Mouse (Mus musculus) neural tube, embryonic 13.5 days (tissue): ENCODE measurements around the gene Myo1h. TPM values are rescaled to one million over a fixed set of nuclear protein-coding genes. Genes with fewer than 3 reads are reported as not detected.

Source experiments
- ATAC-seq: fragments of 200-750 bp; cut with Nextera tagmentation; 2 replicates; pipeline ENCODE4 v1.8.0; 2017; ENCODE audit warnings: low read depth, mild to moderate bottlenecking, moderate TSS enrichment, moderate library complexity
- H3K27ac ChIP-seq: fragments of 300-500 bp; sonication (generic); replicated peaks from 2 replicates; pipeline ENCODE4 v1.5.1; 2015; ENCODE audit warnings: moderate library complexity, mild to moderate bottlenecking, inconsistent platforms
- H3K27me3 ChIP-seq: fragments of 300-500 bp; sonication (generic); 2 replicates; pipeline ENCODE4 v1.6.1; 2015; ENCODE audit warnings: mild to moderate bottlenecking, inconsistent platforms
- H3K36me3 ChIP-seq: fragments of 300-500 bp; sonication (generic); 2 replicates; pipeline ENCODE4 v1.6.1; 2015; ENCODE audit warnings: mild to moderate bottlenecking, inconsistent platforms
- H3K4me1 ChIP-seq: fragments of 300-500 bp; sonication (generic); replicated peaks from 2 replicates; pipeline ENCODE4 v1.6.1; 2015; ENCODE audit warnings: inconsistent platforms
- H3K4me2 ChIP-seq: fragments of 300-500 bp; sonication (generic); 2 replicates; pipeline ENCODE4 v1.6.1; 2015; ENCODE audit warnings: inconsistent platforms, mild to moderate bottlenecking, moderate library complexity
- H3K4me3 ChIP-seq: fragments of 300-500 bp; sonication (generic); 2 replicates; pipeline ENCODE4 v1.5.1; 2015; ENCODE audit warnings: mild to moderate bottlenecking, inconsistent platforms
- H3K9ac ChIP-seq: fragments of 300-500 bp; sonication (generic); 2 replicates; pipeline ENCODE4 v1.6.1; 2015; ENCODE audit warnings: moderate library complexity, mild to moderate bottlenecking, inconsistent platforms
- H3K9me3 ChIP-seq: fragments of 300-500 bp; sonication (generic); 2 replicates; pipeline ENCODE4 v1.6.1; 2016; ENCODE audit warnings: inconsistent platforms
- WGBS: fragments of 180-500 bp; shearing (Covaris S2); methylation state at CpG from one replicate; pipeline ENCODE4 v1.1.7; 2015; 5-methylcytosine and 5-hydroxymethylcytosine counted together
- polyA plus RNA-seq: library from polyadenylated mRNA; unstranded; fragments of >200 nt; fragmentation: Nextera tagmentation; extraction: Ambion mirVana; gene quantifications from 2 replicates; pipeline ENCODE4 v1.2.1, GENCODE M21; 2015

Gene Myo1h
- polyA plus RNA-seq, 1 experiment from 2014 or later, result 0.38 TPM

GRCm38 (mm10) chr5:114343612-114344011, 54.6 kb downstream of the Myo1h start:
- Histone ChIP-seq H3K9ac (no peak overlapping the region), H3K27ac (no peak overlapping the region), H3K27me3 (no peaks in the 10 kb centered on the region; the same call in 1 of the 2 replicates), H3K4me3 (no peak overlapping the region), H3K9me3 (no peaks in the 10 kb centered on the region), H3K4me2 (no peak overlapping the region), H3K4me1 (no peaks in the 10 kb centered on the region), H3K36me3 (no peaks in the 10 kb centered on the region)
- ATAC-seq, result no peak
- 85% methylated on average over 7 of the region's 7 CpGs for WGBS

GRCm38 (mm10) chr5:114345538-114345937, 56.6 kb downstream of the Myo1h start:
- 60% methylated on average over 3 of the region's 3 CpGs for WGBS
- Histone ChIP-seq H3K4me2 (no peak overlapping the region), H3K9me3 (no peaks in the 10 kb centered on the region), H3K4me3 (no peak overlapping the region), H3K27ac (no peak overlapping the region), H3K4me1 (no peaks in the 10 kb centered on the region), H3K36me3 (no peaks in the 10 kb centered on the region), H3K27me3 (no peaks in the 10 kb centered on the region; the same call in 1 of the 2 replicates), H3K9ac (no peak overlapping the region)
- no peak for ATAC-seq

- Histone ChIP-seq H3K27ac (no peak overlapping the region), H3K27me3 (no peaks in the 10 kb centered on the region), H3K9me3 (no peaks in the 10 kb centered on the region), H3K4me3 (no peak overlapping the region), H3K4me2 (no peak overlapping the region), H3K36me3 (no peaks in the 10 kb centered on the region), H3K4me1 (no peaks in the 10 kb centered on the region), H3K9ac (no peak overlapping the region)
- no peak for ATAC-seq
- WGBS, result 81% methylated on average over 10 of the region's 10 CpGs
Observed at GRCm38 (mm10) chr5:114347005-114347404, 58.0 kb downstream of the Myo1h start.

- Histone ChIP-seq H3K9me3 (no peaks in the 10 kb centered on the region), H3K27me3 (no peaks in the 10 kb centered on the region), H3K4me3 (no peak overlapping the region), H3K4me1 (no peaks in the 10 kb centered on the region), H3K27ac (no peak overlapping the region), H3K4me2 (no peak overlapping the region), H3K36me3 (no peaks in the 10 kb centered on the region), H3K9ac (no peak overlapping the region)
- 62% methylated on average over 10 of the region's 10 CpGs for WGBS
- ATAC-seq, result no peak
Observed at GRCm38 (mm10) chr5:114351490-114351889, 62.5 kb downstream of the Myo1h start.

GRCm38 (mm10) chr5:114356250-114356935, 67.4 kb downstream of the Myo1h start:
- peaks cover 29% of the 10 kb centered on the region for H3K36me3 ChIP-seq
- H3K9ac ChIP-seq, result no peak overlapping the region
- H3K27ac ChIP-seq, result no peak overlapping the region
- H3K4me3 ChIP-seq, result no peak overlapping the region
- peaks cover 13% of the 10 kb centered on the region for H3K4me1 ChIP-seq
- no peak overlapping the region for H3K4me2 ChIP-seq
- WGBS, result 29% methylated on average over 7 of the region's 7 CpGs
- H3K27me3 ChIP-seq, result no peaks in the 10 kb centered on the region
- no peaks in the 10 kb centered on the region for H3K9me3 ChIP-seq
- ATAC-seq, result no peak; the same call in 1 of the 2 replicates

GRCm38 (mm10) chr5:114356936-114357751, 68.2 kb downstream of the Myo1h start:
- no peak overlapping the region for H3K4me2 ChIP-seq
- H3K27me3 ChIP-seq, result no peaks in the 10 kb centered on the region
- WGBS, result 55% methylated on average over 23 of the region's 23 CpGs
- no peak overlapping the region for H3K4me3 ChIP-seq
- H3K27ac ChIP-seq, result no peak overlapping the region; the same call in 1 of the 2 replicates
- peaks cover 13% of the 10 kb centered on the region for H3K4me1 ChIP-seq
- no peak for ATAC-seq
- H3K9me3 ChIP-seq, result no peaks in the 10 kb centered on the region
- no peak overlapping the region for H3K9ac ChIP-seq
- H3K36me3 ChIP-seq, result peaks cover 36% of the 10 kb centered on the region

GRCm38 (mm10) chr5:114358833-114359232, 69.9 kb downstream of the Myo1h start:
- 64% methylated on average over 10 of the region's 10 CpGs for WGBS
- Histone ChIP-seq H3K27ac (no peak overlapping the region), H3K4me1 (peaks cover 13% of the 10 kb centered on the region), H3K4me3 (no peak overlapping the region), H3K9ac (no peak overlapping the region), H3K9me3 (no peaks in the 10 kb centered on the region), H3K27me3 (no peaks in the 10 kb centered on the region), H3K4me2 (no peak overlapping the region), H3K36me3 (peaks cover 53% of the 10 kb centered on the region)
- no peak for ATAC-seq

GRCm38 (mm10) chr5:114359586-114359985, 70.6 kb downstream of the Myo1h start:
- H3K4me3 ChIP-seq, result no peak overlapping the region
- H3K27me3 ChIP-seq, result no peaks in the 10 kb centered on the region
- H3K36me3 ChIP-seq, result peaks cover 60% of the 10 kb centered on the region
- H3K4me2 ChIP-seq, result no peak overlapping the region
- peaks cover 13% of the 10 kb centered on the region for H3K4me1 ChIP-seq
- 70% methylated on average over 8 of the region's 8 CpGs for whole genome bisulfite sequencing
- no peak overlapping the region for H3K9ac ChIP-seq
- no peaks in the 10 kb centered on the region for H3K9me3 ChIP-seq
- no peak overlapping the region for H3K27ac ChIP-seq
- ATAC-seq, result no peak

- WGBS, result 88% methylated on average over 15 of the region's 15 CpGs
- H3K36me3 ChIP-seq, result peaks cover 74% of the 10 kb centered on the region
Observed at GRCm38 (mm10) chr5:114360968-114361367, 72.0 kb downstream of the Myo1h start.

GRCm38 (mm10) chr5:114365043-114365752, 76.2 kb downstream of the Myo1h start:
- Histone ChIP-seq H3K4me2 (no peak overlapping the region), H3K4me3 (no peak overlapping the region), H3K27me3 (no peaks in the 10 kb centered on the region), H3K4me1 (peaks cover 11% of the 10 kb centered on the region), H3K36me3 (peaks cover 99% of the 10 kb centered on the region), H3K9me3 (no peaks in the 10 kb centered on the region), H3K27ac (no peak overlapping the region), H3K9ac (no peak overlapping the region)
- 89% methylated on average over 23 of the region's 23 CpGs for WGBS
- ATAC-seq, result no peak

More at GRCm38 (mm10) chr5:114360968-114361367, 72.0 kb downstream of the Myo1h start:
- H3K27ac ChIP-seq, result no peak overlapping the region
- H3K27me3 ChIP-seq, result no peaks in the 10 kb centered on the region
- no peak overlapping the region for H3K4me3 ChIP-seq
- H3K9me3 ChIP-seq, result no peaks in the 10 kb centered on the region
- no peak for ATAC-seq
- H3K9ac ChIP-seq, result no peak overlapping the region
- peaks cover 13% of the 10 kb centered on the region for H3K4me1 ChIP-seq
- no peak overlapping the region for H3K4me2 ChIP-seq

GRCm38 (mm10) chr5:114368121-114368520, 79.2 kb downstream of the Myo1h start:
- peaks cover 38% of the 10 kb centered on the region for H3K4me1 ChIP-seq
- no peaks in the 10 kb centered on the region for H3K9me3 ChIP-seq
- no peaks in the 10 kb centered on the region for H3K27me3 ChIP-seq
- H3K4me3 ChIP-seq, result no peak overlapping the region
- H3K36me3 ChIP-seq, result peaks cover 100% of the 10 kb centered on the region
- no peak overlapping the region for H3K4me2 ChIP-seq
- H3K27ac ChIP-seq, result no peak overlapping the region
- 88% methylated on average over 14 of the region's 14 CpGs for WGBS
- no peak overlapping the region for H3K9ac ChIP-seq
- no peak for ATAC-seq
